Mouse (Mus musculus) stomach, embryonic 16.5 days (tissue): ENCODE measurements around the gene Reep6. TPM values are rescaled to one million over a fixed set of nuclear protein-coding genes. Genes with fewer than 3 reads are reported as not detected.

Experiments used
- ATAC-seq: fragments of 200-750 bp; cut with Nextera tagmentation; 2 replicates; pipeline ENCODE4 v1.8.0; 2017; ENCODE audit warnings: moderate number of reproducible peaks, moderate TSS enrichment; ENCODE audit not compliant: insufficient read depth, low FRiP score
- H3K27ac ChIP-seq: fragments of 300-500 bp; sonication (generic); 2 replicates; pipeline ENCODE4 v1.5.1; 2014; ENCODE audit warnings: low read length
- H3K27me3 ChIP-seq: fragments of 300-500 bp; sonication (generic); 2 replicates; pipeline ENCODE4 v1.6.1; 2014; ENCODE audit warnings: low read length, control low read depth, mixed read lengths; ENCODE audit not compliant: control insufficient read depth, insufficient read depth
- H3K36me3 ChIP-seq: fragments of 300-500 bp; sonication (generic); 2 replicates; pipeline ENCODE4 v1.6.1; 2014; ENCODE audit warnings: low read length; ENCODE audit not compliant: control insufficient read depth, insufficient read depth
- H3K4me1 ChIP-seq: fragments of 300-500 bp; sonication (generic); 2 replicates; pipeline ENCODE4 v1.6.1; 2014; ENCODE audit warnings: low read length, control low read depth, mixed read lengths; ENCODE audit not compliant: control insufficient read depth, insufficient read depth
- H3K4me2 ChIP-seq: fragments of 300-500 bp; sonication (generic); 2 replicates; pipeline ENCODE4 v1.6.1; 2014; ENCODE audit warnings: low read depth, low read length, mixed read lengths
- H3K4me3 ChIP-seq: fragments of 300-500 bp; sonication (generic); replicated peaks from 2 replicates; pipeline ENCODE4 v1.5.1; 2014; ENCODE audit warnings: mild to moderate bottlenecking, low read length
- H3K9ac ChIP-seq: fragments of 300-500 bp; sonication (generic); 2 replicates; pipeline ENCODE4 v1.6.1; 2014; ENCODE audit warnings: low read length
- H3K9me3 ChIP-seq: fragments of 300-500 bp; sonication (generic); replicated peaks from 2 replicates; pipeline ENCODE4 v1.6.1; 2016; ENCODE audit warnings: low read length, control low read depth; ENCODE audit not compliant: control insufficient read depth
- WGBS: fragments of 180-500 bp; shearing (Covaris S2); extraction: QIAGEN DNeasy Blood & Tissue Kit; methylation state at CpG from one replicate; pipeline ENCODE4 v1.1.7; 2014; 5-methylcytosine and 5-hydroxymethylcytosine counted together
- polyA plus RNA-seq: library from polyadenylated mRNA; unstranded; fragments of >200 nt; fragmentation: Nextera tagmentation; extraction: Ambion mirVana; gene quantifications from 2 replicates; pipeline ENCODE4 v1.2.1, GENCODE M21; 2015

The Reep6 gene
- polyA plus RNA-seq, 1 experiment from 2014 or later = 45.2 TPM

- Histone ChIP-seq H3K9ac (no peak overlapping the region), H3K27me3 (no peaks in the 10 kb centered on the region; the same call in 1 of the 2 replicates), H3K27ac (no peak overlapping the region), H3K4me3 (no peak overlapping the region), H3K4me1 (0 out of 2 replicates have a peak, but pooled peaks cover 3% of the 10 kb centered on the region), H3K4me2 (no peak overlapping the region), H3K36me3 (no peaks in the 10 kb centered on the region), H3K9me3 (no peaks in the 10 kb centered on the region)
- no peak for ATAC-seq
- 84% methylated on average over 6 of the region's 6 CpGs for WGBS
Measured at GRCm38 (mm10) chr10:80368392-80368791, 38.6 kb downstream of the Reep6 start.

GRCm38 (mm10) chr10:80369995-80370747 lies 40.4 kb downstream of the Reep6 start:
- no peaks in the 10 kb centered on the region; the same call in 1 of the 2 replicates for H3K27me3 ChIP-seq
- 78% methylated on average over 21 of the region's 21 CpGs for WGBS
- no peaks in the 10 kb centered on the region for H3K9me3 ChIP-seq
- no peaks in the 10 kb centered on the region for H3K36me3 ChIP-seq
- no peak for ATAC-seq
- H3K27ac ChIP-seq = no peak overlapping the region
- H3K4me3 ChIP-seq = no peak overlapping the region
- 0 out of 2 replicates have a peak, but pooled peaks cover 3% of the 10 kb centered on the region for H3K4me1 ChIP-seq
- H3K4me2 ChIP-seq = no peak overlapping the region
- no peak overlapping the region for H3K9ac ChIP-seq

- peak; percentile 76; the same call in 1 of the 2 replicates for ATAC-seq
- H3K4me1 ChIP-seq = 0 out of 2 replicates have a peak, but pooled peaks cover 3% of the 10 kb centered on the region
- H3K36me3 ChIP-seq = no peaks in the 10 kb centered on the region
- H3K27me3 ChIP-seq = no peaks in the 10 kb centered on the region; the same call in 1 of the 2 replicates
- peak overlapping the region; percentile 26 for H3K4me3 ChIP-seq
- H3K9ac ChIP-seq = peak overlapping the region; percentile 24; the same call in 1 of the 2 replicates
- H3K27ac ChIP-seq = 0 out of 2 replicates have a peak overlapping the region, but pooled peaks have one; percentile 27
- peak overlapping the region; percentile 35 for H3K4me2 ChIP-seq
- no peaks in the 10 kb centered on the region for H3K9me3 ChIP-seq
- WGBS = 6% methylated on average over 12 of the region's 12 CpGs
Measured at GRCm38 (mm10) chr10:80371411-80371966, 41.7 kb downstream of the Reep6 start.

GRCm38 (mm10) chr10:80371983-80372382 lies 42.2 kb downstream of the Reep6 start:
- no peaks in the 10 kb centered on the region for H3K9me3 ChIP-seq
- H3K9ac ChIP-seq = peak overlapping the region; percentile 24; the same call in 1 of the 2 replicates
- WGBS = 47% methylated on average over 9 of the region's 9 CpGs
- no peak for ATAC-seq
- H3K27me3 ChIP-seq = no peaks in the 10 kb centered on the region
- H3K4me1 ChIP-seq = 0 out of 2 replicates have a peak, but pooled peaks cover 3% of the 10 kb centered on the region
- H3K36me3 ChIP-seq = no peaks in the 10 kb centered on the region
- H3K27ac ChIP-seq = peak overlapping the region; percentile 27; the same call in 1 of the 2 replicates
- no peak overlapping the region; the same call in 1 of the 2 replicates for H3K4me3 ChIP-seq
- H3K4me2 ChIP-seq = peak overlapping the region; percentile 35

GRCm38 (mm10) chr10:80372706-80373105 lies 43.0 kb downstream of the Reep6 start:
- no peak overlapping the region for H3K4me3 ChIP-seq
- H3K9ac ChIP-seq = no peak overlapping the region
- no peaks in the 10 kb centered on the region for H3K36me3 ChIP-seq
- no peaks in the 10 kb centered on the region for H3K27me3 ChIP-seq
- H3K9me3 ChIP-seq = no peaks in the 10 kb centered on the region
- H3K27ac ChIP-seq = no peak overlapping the region
- 0 out of 2 replicates have a peak, but pooled peaks cover 3% of the 10 kb centered on the region for H3K4me1 ChIP-seq
- H3K4me2 ChIP-seq = no peak overlapping the region
- 83% methylated on average over 6 of the region's 6 CpGs for WGBS
- no peak for ATAC-seq

GRCm38 (mm10) chr10:80374063-80374462 lies 44.3 kb downstream of the Reep6 start:
- WGBS = 27% methylated on average over 6 of the region's 6 CpGs
- no peak for ATAC-seq
- Histone ChIP-seq H3K4me3 (no peak overlapping the region), H3K9me3 (no peaks in the 10 kb centered on the region), H3K27me3 (no peaks in the 10 kb centered on the region), H3K4me2 (no peak overlapping the region), H3K9ac (no peak overlapping the region), H3K36me3 (no peaks in the 10 kb centered on the region), H3K4me1 (0 out of 2 replicates have a peak, but pooled peaks cover 3% of the 10 kb centered on the region), H3K27ac (no peak overlapping the region)

GRCm38 (mm10) chr10:80376160-80376559 lies 46.4 kb downstream of the Reep6 start:
- Histone ChIP-seq H3K9me3 (no peaks in the 10 kb centered on the region), H3K4me2 (no peak overlapping the region), H3K9ac (no peak overlapping the region), H3K27me3 (no peaks in the 10 kb centered on the region), H3K36me3 (peaks cover 6% of the 10 kb centered on the region; the same call in 1 of the 2 replicates), H3K27ac (no peak overlapping the region), H3K4me3 (no peak overlapping the region), H3K4me1 (0 out of 2 replicates have a peak, but pooled peaks cover 3% of the 10 kb centered on the region)
- peak; percentile 48; the same call in 1 of the 2 replicates for ATAC-seq
- WGBS = 2% methylated on average over 7 of the region's 7 CpGs

GRCm38 (mm10) chr10:80377716-80378115 lies 48.0 kb downstream of the Reep6 start:
- Histone ChIP-seq H3K27ac (no peak overlapping the region), H3K9ac (no peak overlapping the region), H3K4me2 (no peak overlapping the region), H3K27me3 (no peaks in the 10 kb centered on the region), H3K4me1 (no peaks in the 10 kb centered on the region), H3K9me3 (no peaks in the 10 kb centered on the region), H3K36me3 (peaks cover 16% of the 10 kb centered on the region), H3K4me3 (no peak overlapping the region)
- 43% methylated on average over 10 of the region's 10 CpGs for WGBS
- no peak for ATAC-seq
